ENCODE assay signal across 22 mouse cellular contexts in the genomic region with DNA sequence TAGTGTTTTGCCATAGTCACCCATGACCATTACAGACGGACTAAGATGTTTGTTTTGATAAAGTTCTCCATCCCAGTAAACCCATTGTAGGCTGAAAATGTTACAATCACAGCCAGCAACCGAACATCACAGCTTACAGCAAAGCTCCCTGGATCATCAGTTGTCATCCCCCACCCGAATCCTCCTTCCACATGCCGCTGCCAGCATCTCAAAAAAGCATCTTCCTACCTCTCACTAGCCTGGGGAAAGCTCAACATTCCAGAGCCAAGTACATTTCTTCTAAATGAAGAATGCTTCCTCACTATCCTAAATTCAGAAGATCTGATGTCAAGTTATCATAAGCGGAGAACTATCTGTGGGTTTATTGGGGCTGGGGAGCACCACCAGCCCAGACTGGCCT. TPM values are rescaled to one million over a fixed set of nuclear protein-coding genes. Genes with fewer than 3 reads are reported as not detected.
DNase-seq lines count a peak whose midpoint lies in the region; TF ChIP-seq lines count a peak whose summit lies in the region.
"Had no signal": no experiment of that assay in that cellular context is flagged by ENCODE, and none has a peak within 500 bp of the region (broad histone marks: within the 10 kb centered on the region; RNA-seq: fewer than 3 reads in every experiment).

No protein-coding gene starts in this region.

- intact Hi-C loops in left cerebral cortex, postnatal 14 days (cut with DNase I): no loop called here
- intact Hi-C loops in left cerebral cortex, adult 2 months (cut with DNase I): no loop called here

- no peak for TF ChIP-seq CTCF in left cerebral cortex, adult 2 months (IDR thresholded peaks at IDR 0.05)

- no peak overlapping the region for H3K27ac ChIP-seq in left cerebral cortex, adult 2 months
- H3K27ac ChIP-seq: embryonic facial prominence, embryonic 12.5 days; embryonic facial prominence, embryonic 15.5 days; heart, adult 2 months; hindbrain, embryonic 12.5 days; hindbrain, embryonic 15.5 days had no signal

- peak; percentile 26 to 53 for DNase-seq in frontal cortex, postnatal 36 days (ENCODE audit: low spot score in 2 of 2)
- no peak for DNase-seq in frontal cortex, postnatal 14 days (ENCODE audit: low spot score in 2 of 2)
- peak; percentile 36 to 43 for DNase-seq in left cerebral cortex, postnatal 14 days (ENCODE audit: low spot score in 2 of 2)
- DNase-seq in left cerebral cortex, adult 2 months (ENCODE audit: extremely low spot score in 1 of 2, low spot score in 2 of 2): no peak
- peak; percentile 53 for DNase-seq in right cerebral cortex, adult 18-20 months
- DNase-seq in right cerebral cortex, postnatal 14 days: no peak
- peak; percentile 26 to 33 for DNase-seq in right cerebral cortex, postnatal 36 days (ENCODE audit: low spot score in 2 of 2)
- no peak for DNase-seq in layer of hippocampus, adult 8-10 months (ENCODE audit: low spot score in 2 of 2)
- DNase-seq: adrenal gland, postnatal 10 days; adrenal gland, postnatal 36 days; B cell, adult 2 months; cerebellum, adult 11 months; cerebellum, adult 2 months; cerebellum, adult 9-11 months; cerebellum, postnatal 25 days; forebrain, postnatal 0 days; gastrocnemius, postnatal 25 days; heart, adult 2 months had no signal

- no peak overlapping the region for H3K4me3 ChIP-seq in left cerebral cortex, adult 2 months
- H3K4me3 ChIP-seq: embryonic facial prominence, embryonic 12.5 days; embryonic facial prominence, embryonic 15.5 days; heart, adult 2 months; hindbrain, embryonic 12.5 days; hindbrain, embryonic 15.5 days had no signal

RNA-seq across cellular contexts. Expression of gene Cript, which starts 13.1 kb away (rescaled TPM):
- total RNA-seq in left cerebral cortex, postnatal 14 days (2021): 10 to 100 TPM; 58.6 to 61.3 TPM
- 10 to 100 TPM; 62.1 to 64.1 TPM for total RNA-seq in left cerebral cortex, adult 2 months (2021)
- 10 to 100 TPM; 49.9 to 71.9 (median 56.2) TPM for total RNA-seq in layer of hippocampus, adult 8-10 months (2022)

RNA-seq across cellular contexts. Expression of gene Pigf, which starts 13.3 kb away (rescaled TPM):
- total RNA-seq in left cerebral cortex, postnatal 14 days (2021): 10 to 100 TPM; 16.6 to 16.9 TPM
- 10 to 100 TPM; 18.9 to 21.3 TPM for total RNA-seq in left cerebral cortex, adult 2 months (2021)
- total RNA-seq in layer of hippocampus, adult 8-10 months (2022): 10 to 100 TPM; 17.8 to 23.3 (median 19.6) TPM

Comparison
In these comparisons a context has a peak if more than half of its experiments do, and no peak if none do; other contexts are left out.
1. DNase-seq: peak in frontal cortex, postnatal 36 days (2 of 2), left cerebral cortex, postnatal 14 days (2 of 2), right cerebral cortex, adult 18-20 months (single experiment) and right cerebral cortex, postnatal 36 days (2 of 2); none in frontal cortex, postnatal 14 days (0 of 2), left cerebral cortex, adult 2 months (0 of 2), right cerebral cortex, postnatal 14 days (single experiment) and layer of hippocampus, adult 8-10 months (0 of 2).